Mouse (Mus musculus) liver, embryonic 11.5 days (tissue): Measurements from ENCODE around the gene Cfap54. TPM values are rescaled to one million over a fixed set of nuclear protein-coding genes. Genes with fewer than 3 reads are reported as not detected.

ENCODE experiments used
- ATAC-seq: fragments of 200-750 bp; cut with Nextera tagmentation; replicated peaks from 2 replicates; pipeline ENCODE4 v1.8.0; 2017; ENCODE audit warnings: moderate number of reproducible peaks, mild to moderate bottlenecking, moderate TSS enrichment, moderate library complexity; ENCODE audit not compliant: low FRiP score
- DNase-seq: peaks from one replicate; pipeline ENCODE4 v3.0.0-alpha.2; 2017; ENCODE audit warnings: low spot score
- H3K27ac ChIP-seq: fragments of 300-500 bp; sonication (generic); 2 replicates; pipeline ENCODE4 v1.5.1; 2014; ENCODE audit warnings: mild to moderate bottlenecking, low read depth, low read length, control low read depth
- H3K27me3 ChIP-seq: fragments of 300-500 bp; sonication (generic); replicated peaks from 2 replicates; pipeline ENCODE4 v1.6.1; 2014; ENCODE audit warnings: low read length, mixed read lengths; ENCODE audit not compliant: control insufficient read depth, insufficient read depth
- H3K36me3 ChIP-seq: fragments of 300-500 bp; sonication (generic); 2 replicates; pipeline ENCODE4 v1.6.1; 2014; ENCODE audit warnings: mild to moderate bottlenecking, low read length, moderate library complexity, mixed read lengths; ENCODE audit not compliant: control insufficient read depth, insufficient read depth
- H3K4me1 ChIP-seq: fragments of 300-500 bp; sonication (generic); replicated peaks from 2 replicates; pipeline ENCODE4 v1.6.1; 2014; ENCODE audit warnings: low read length, mixed read lengths; ENCODE audit not compliant: control insufficient read depth, insufficient read depth
- H3K4me2 ChIP-seq: fragments of 300-500 bp; sonication (generic); 2 replicates; pipeline ENCODE4 v1.6.1; 2014; ENCODE audit warnings: mild to moderate bottlenecking, control low read depth, moderate library complexity
- H3K4me3 ChIP-seq: fragments of 300-500 bp; sonication (generic); 2 replicates; pipeline ENCODE4 v1.5.1; 2014; ENCODE audit warnings: low read depth, low read length, control low read depth
- H3K9ac ChIP-seq: fragments of 300-500 bp; sonication (generic); 2 replicates; pipeline ENCODE4 v1.6.1; 2014; ENCODE audit warnings: low read depth, low read length, control low read depth
- H3K9me3 ChIP-seq: fragments of 300-500 bp; sonication (generic); 2 replicates; pipeline ENCODE4 v1.6.1; 2016; ENCODE audit warnings: low read length, inconsistent platforms, mixed read lengths; ENCODE audit not compliant: control insufficient read depth
- WGBS: fragments of 180-500 bp; shearing (Covaris S2); extraction: QIAGEN DNeasy Blood & Tissue Kit; methylation state at CpG from one replicate; pipeline ENCODE4 v1.1.7; 2014; 5-methylcytosine and 5-hydroxymethylcytosine counted together
- polyA plus RNA-seq: library from polyadenylated mRNA; unstranded; fragments of >200 nt; fragmentation: Nextera tagmentation; extraction: Ambion mirVana; gene quantifications from 2 replicates; pipeline ENCODE4 v1.2.1, GENCODE M21; 2014

Gene Cfap54
- polyA plus RNA-seq, 1 experiment from 2014 or later, result 0.11 TPM

DNA sequence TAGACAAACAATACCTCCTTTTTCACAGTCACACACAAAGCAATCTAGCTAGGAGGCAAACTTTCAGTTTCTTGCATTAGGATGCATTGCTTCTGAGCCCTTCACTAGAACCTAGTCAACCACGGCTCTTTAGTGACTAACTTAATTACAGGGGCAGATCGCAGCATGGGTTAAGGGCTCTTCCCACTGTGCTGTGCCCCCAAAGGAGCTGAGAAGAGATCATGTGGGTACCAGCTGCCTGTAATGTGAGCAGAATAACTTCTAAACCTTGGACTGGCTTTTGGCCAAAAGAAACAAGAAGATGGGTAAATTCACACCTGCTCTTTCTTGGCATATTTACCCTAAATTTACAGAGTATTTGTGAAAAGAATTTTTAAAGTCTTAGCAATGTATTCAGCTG, 291.2 kb downstream of the Cfap54 start:
- Histone ChIP-seq H3K4me3 (no peak overlapping the region), H3K9me3 (no peaks in the 10 kb centered on the region), H3K36me3 (no peaks in the 10 kb centered on the region), H3K27me3 (no peaks in the 10 kb centered on the region), H3K4me2 (no peak overlapping the region), H3K4me1 (no peaks in the 10 kb centered on the region), H3K9ac (no peak overlapping the region), H3K27ac (no peak overlapping the region)
- DNase-seq (no peak), ATAC-seq (no peak)
- 84% methylated on average over 2 of the region's 2 CpGs for WGBS

DNA sequence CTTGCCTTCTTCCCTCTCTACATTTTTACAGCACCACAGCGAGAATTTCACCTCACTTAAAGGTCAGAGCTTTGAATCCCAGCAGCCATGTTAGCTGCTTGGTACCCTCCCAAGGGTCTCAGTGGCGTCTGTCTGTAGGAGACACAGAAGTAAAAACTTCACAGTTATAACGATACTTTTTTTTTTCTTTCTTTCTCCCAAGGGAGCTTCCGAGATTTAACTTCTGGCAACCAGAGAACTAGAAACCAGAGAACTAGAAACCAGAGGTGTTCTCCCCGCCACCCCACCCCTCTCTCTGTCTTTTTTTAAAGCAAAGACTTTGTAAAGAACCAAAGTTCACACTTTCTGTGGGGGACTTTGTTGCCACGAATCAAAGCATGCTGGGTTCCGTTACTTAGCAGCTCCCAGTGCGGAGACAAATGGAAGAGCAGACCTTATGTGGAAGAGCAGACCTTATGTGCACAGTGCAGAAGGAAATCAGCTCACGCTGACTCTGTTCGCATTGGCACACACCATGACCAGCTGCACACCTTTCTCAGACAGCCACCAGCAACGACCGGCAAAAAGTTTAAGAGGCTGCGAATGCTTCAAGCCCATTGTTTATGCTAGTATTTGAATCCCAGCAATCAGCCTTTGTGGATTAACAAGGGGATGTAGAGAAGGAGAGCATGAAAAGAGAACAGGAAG, 292.9 kb downstream of the Cfap54 start:
- ATAC-seq (no peak), DNase-seq (no peak)
- no peaks in the 10 kb centered on the region for H3K36me3 ChIP-seq
- no peak overlapping the region for H3K27ac ChIP-seq
- WGBS, result 62% methylated on average over 13 of the region's 13 CpGs
- H3K4me2 ChIP-seq, result no peak overlapping the region
- H3K4me3 ChIP-seq, result no peak overlapping the region
- H3K9me3 ChIP-seq, result no peaks in the 10 kb centered on the region
- H3K27me3 ChIP-seq, result no peaks in the 10 kb centered on the region
- no peak overlapping the region for H3K9ac ChIP-seq
- no peaks in the 10 kb centered on the region for H3K4me1 ChIP-seq

DNA sequence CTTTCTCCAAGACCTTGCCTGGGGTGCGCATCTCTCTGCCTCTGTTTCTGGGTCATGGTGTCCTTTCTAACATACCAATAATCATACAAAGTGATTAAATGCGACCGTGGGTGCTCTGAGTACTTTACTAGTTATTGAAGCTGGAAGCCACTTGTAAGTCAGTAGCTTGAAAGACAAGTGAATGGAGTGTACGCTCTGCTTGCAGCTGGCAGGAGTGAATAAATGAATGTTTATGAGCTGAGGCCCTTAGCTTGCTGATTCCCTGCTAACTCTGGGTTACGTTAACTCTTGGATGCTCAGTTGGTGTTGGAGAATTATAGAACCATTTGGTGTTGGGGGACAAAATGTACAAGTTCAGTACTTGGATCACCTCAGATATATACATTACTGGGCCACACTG, 298.7 kb downstream of the Cfap54 start:
- Histone ChIP-seq H3K9ac (no peak overlapping the region), H3K9me3 (no peaks in the 10 kb centered on the region), H3K4me1 (no peaks in the 10 kb centered on the region), H3K27ac (no peak overlapping the region), H3K4me3 (no peak overlapping the region), H3K27me3 (no peaks in the 10 kb centered on the region), H3K36me3 (no peaks in the 10 kb centered on the region), H3K4me2 (no peak overlapping the region)
- WGBS, result 86% methylated on average over 5 of the region's 5 CpGs
- no peak for ATAC-seq
- no peak for DNase-seq

DNA sequence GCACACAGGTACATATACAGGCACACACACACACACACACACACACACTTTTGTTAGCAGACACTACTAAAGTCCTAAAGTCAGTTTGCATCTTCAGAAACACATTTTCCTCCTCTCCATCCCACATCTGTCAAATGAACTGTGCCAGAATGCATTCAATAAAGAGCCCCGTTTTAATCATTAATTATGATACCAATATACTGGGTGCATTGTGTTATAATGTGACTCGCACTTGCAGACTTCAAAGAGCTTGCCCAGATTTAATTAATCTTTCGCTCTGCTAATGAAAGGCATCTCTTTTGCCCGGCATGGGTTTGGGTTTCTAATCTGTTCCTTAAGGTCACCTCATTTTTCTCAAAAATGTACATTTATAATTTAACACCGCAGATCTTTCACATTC, 327.1 kb downstream of the Cfap54 start:
- Histone ChIP-seq H3K9me3 (0 out of 2 replicates have a peak, but pooled peaks cover 3% of the 10 kb centered on the region), H3K36me3 (no peaks in the 10 kb centered on the region), H3K4me2 (no peak overlapping the region), H3K27me3 (no peaks in the 10 kb centered on the region), H3K4me3 (no peak overlapping the region), H3K27ac (no peak overlapping the region), H3K9ac (no peak overlapping the region), H3K4me1 (no peaks in the 10 kb centered on the region)
- DNase-seq, result no peak
- WGBS, result 91% methylated on average over 5 of the region's 5 CpGs
- ATAC-seq, result no peak

DNA sequence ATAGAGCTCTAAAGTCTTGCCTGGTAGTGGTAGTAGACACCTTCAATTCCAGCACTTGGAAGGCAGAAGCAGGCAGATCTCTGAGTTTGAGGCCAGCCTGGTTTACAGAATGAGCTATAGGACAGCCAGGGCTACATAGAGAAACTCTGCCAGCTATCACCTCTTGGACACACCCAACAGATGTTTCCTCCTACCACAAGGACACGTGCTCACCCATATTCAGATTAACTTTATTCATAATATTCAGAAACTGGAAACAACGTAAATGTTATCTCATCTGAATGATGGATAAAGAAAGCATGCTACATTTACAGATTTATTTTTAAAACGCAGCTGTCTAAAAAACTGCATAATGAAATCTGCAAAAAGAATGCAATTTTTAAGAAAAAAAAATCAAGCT, 351.1 kb downstream of the Cfap54 start:
- Histone ChIP-seq H3K27me3 (no peaks in the 10 kb centered on the region), H3K9ac (no peak overlapping the region), H3K36me3 (no peaks in the 10 kb centered on the region), H3K27ac (no peak overlapping the region), H3K9me3 (no peaks in the 10 kb centered on the region), H3K4me2 (no peak overlapping the region), H3K4me1 (no peaks in the 10 kb centered on the region), H3K4me3 (no peak overlapping the region)
- whole genome bisulfite sequencing, result 78% methylated on average over 3 of the region's 3 CpGs
- DNase-seq (no peak), ATAC-seq (no peak)

DNA sequence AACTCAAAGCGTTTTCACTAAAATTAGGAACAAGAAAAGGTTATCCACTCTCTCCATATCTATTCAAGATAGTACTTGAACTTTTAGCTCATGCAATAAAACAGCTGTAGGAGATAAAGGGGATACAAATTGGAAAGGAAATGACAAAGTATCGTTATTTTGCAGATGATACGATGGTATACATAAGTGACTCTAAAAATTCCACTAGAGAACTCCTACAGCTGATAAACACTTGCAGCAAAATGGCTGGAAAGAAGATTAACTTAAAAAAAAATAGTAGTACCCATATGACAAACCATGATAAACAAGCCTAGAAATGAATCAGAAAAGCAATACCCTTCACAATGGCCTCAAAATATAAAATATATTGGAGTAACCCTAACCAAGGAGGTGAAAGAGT, 352.7 kb downstream of the Cfap54 start:
- Histone ChIP-seq H3K4me3 (no peak overlapping the region), H3K27ac (no peak overlapping the region), H3K4me2 (no peak overlapping the region), H3K36me3 (no peaks in the 10 kb centered on the region), H3K27me3 (no peaks in the 10 kb centered on the region), H3K9me3 (peaks cover 2% of the 10 kb centered on the region; the same call in 1 of the 2 replicates), H3K9ac (no peak overlapping the region), H3K4me1 (no peaks in the 10 kb centered on the region)
- ATAC-seq, result no peak
- no peak for DNase-seq
- WGBS, result 67% methylated on average over 3 of the region's 3 CpGs

Other genes starting within 250 kb of the Cfap54 start
- 23.1 and 23.7 TPM in 2 replicates for gene Cdk17, start 79.3 kb upstream of the Cfap54 start, polyA plus RNA-seq
- gene Elk3, start 229.5 kb upstream of the Cfap54 start, polyA plus RNA-seq, result 15.9 and 17.6 TPM in 2 replicates